Mouse (Mus musculus): Measurements from ENCODE around the gene Cd300ld3.
A peak's percentile ranks its signal among the peaks of the same experiment; 100 is the strongest.
"Not testable (repeated sequence)": the region's sequence is repeated elsewhere in the genome, so short reads cannot be mapped to it uniquely, and the experiment has no call there.

The Cd300ld3 gene

GRCm38 (mm10) chr11:115052991-115053390 lies 4.8 kb upstream of the Cd300ld3 start:
- DNase-seq (ENCODE audit: low spot score): no peak

GRCm38 (mm10) chr11:115052206-115052605 lies 4.0 kb upstream of the Cd300ld3 start:
- peak; percentile 34 for DNase-seq (ENCODE audit: low spot score)

GRCm38 (mm10) chr11:115049282-115049895 lies 1.2 kb upstream of the Cd300ld3 start:
- DNase-seq (ENCODE audit: low spot score): no peak

- DNase-seq (ENCODE audit: low spot score): not testable (repeated sequence)
Measured at GRCm38 (mm10) chr11:115037669-115038068, 10.5 kb downstream of the Cd300ld3 start, which contains the start of gene Cd300ld5. Gene Cd300ld5, minus strand, starts transcription at chr11:115037769.

- DNase-seq (ENCODE audit: low spot score): not testable (repeated sequence)
Measured at GRCm38 (mm10) chr11:115026912-115027311, 21.3 kb downstream of the Cd300ld3 start, which contains the start of gene Cd300ld4. Gene Cd300ld4, minus strand, starts transcription at chr11:115027012.

- not testable (repeated sequence) for DNase-seq (ENCODE audit: low spot score)
Measured at GRCm38 (mm10) chr11:115016093-115016492, 32.1 kb downstream of the Cd300ld3 start, which contains the start of gene Cd300ld2. Gene Cd300ld2, minus strand, starts transcription at chr11:115016193.

GRCm38 (mm10) chr11:115004070-115004469 lies 44.1 kb downstream of the Cd300ld3 start:
- DNase-seq (ENCODE audit: low spot score): no peak

- DNase-seq (ENCODE audit: low spot score): no peak
Measured at GRCm38 (mm10) chr11:115001474-115002040, 46.7 kb downstream of the Cd300ld3 start, which contains the start of gene Cd300c2. Gene Cd300c2, minus strand, starts transcription at chr11:115001880.

Data from ovary, postnatal 36 days (tissue).